Mouse (Mus musculus) myocyte (in vitro differentiated cells): ENCODE data around the gene H13. TPM values are rescaled to one million over a fixed set of nuclear protein-coding genes. Genes with fewer than 3 reads are reported as not detected.

Experiments
- H3K27me3 ChIP-seq: one replicate; pipeline ENCODE4 v1.6.1; 2011; ENCODE audit not compliant: control insufficient read depth, insufficient read depth, insufficient read length
- H3K36me3 ChIP-seq: one replicate; pipeline ENCODE4 v1.6.1; 2011; ENCODE audit not compliant: control insufficient read depth, insufficient read depth
- H3K4me2 ChIP-seq: one replicate; pipeline ENCODE4 v1.6.1; 2011; ENCODE audit warnings: low read depth, control low read depth
- H3K4me3 ChIP-seq: one replicate; pipeline ENCODE4 v1.5.1; 2011; ENCODE audit warnings: mild to moderate bottlenecking, control low read depth, moderate library complexity
- H3K79me2 ChIP-seq: one replicate; pipeline ENCODE4 v1.6.1; 2011; ENCODE audit not compliant: control insufficient read depth, insufficient read depth
- H3ac ChIP-seq: one replicate; pipeline ENCODE4 v1.6.1; 2011; ENCODE audit not compliant: control insufficient read depth, insufficient read length
- CEBPB ChIP-seq: IDR thresholded peaks from 2 replicates; pipeline ENCODE4 v1.6.1; 2011; ENCODE audit warnings: mild to moderate bottlenecking, moderate library complexity; ENCODE audit not compliant: poor library complexity, insufficient read depth, severe bottlenecking
- E2F4 ChIP-seq: IDR thresholded peaks from one replicate; pipeline ENCODE4 v1.6.1; 2011; ENCODE audit warnings: mild to moderate bottlenecking, control low read depth, moderate library complexity; ENCODE audit not compliant: insufficient read depth
- MAX ChIP-seq: IDR thresholded peaks from one replicate; pipeline ENCODE4 v1.6.1; 2011; ENCODE audit warnings: low read depth, mild to moderate bottlenecking, control low read depth
- MYOD1 ChIP-seq, 3 experiments: IDR thresholded peaks; one replicate each; pipeline ENCODE4 v1.6.1; 2011; ENCODE audit warnings: control low read depth in 2 of 3, low read depth in 2 of 3, mild to moderate bottlenecking in 2 of 3, moderate library complexity in 1 of 3; ENCODE audit not compliant: insufficient read length in 2 of 3, control insufficient read depth in 1 of 3
- MYOG ChIP-seq, 3 experiments: IDR thresholded peaks; one replicate each; pipeline ENCODE4 v1.6.1; 2011; ENCODE audit warnings: control low read depth in 2 of 3, low read depth in 2 of 3, mild to moderate bottlenecking in 2 of 3; ENCODE audit not compliant: insufficient read length in 2 of 3, control insufficient read depth in 1 of 3, insufficient read depth in 1 of 3
- POLR2A ChIP-seq: IDR thresholded peaks from one replicate; pipeline ENCODE4 v1.6.1; 2011; ENCODE audit warnings: low read depth, mild to moderate bottlenecking, control low read depth, moderate library complexity; ENCODE audit not compliant: insufficient read length
- POLR2AphosphoS2 ChIP-seq: IDR thresholded peaks from one replicate; pipeline ENCODE4 v1.6.1; 2011; ENCODE audit warnings: low read depth, control low read depth; ENCODE audit not compliant: insufficient read length
- REST ChIP-seq: IDR thresholded peaks from one replicate; pipeline ENCODE4 v1.6.1; 2011; ENCODE audit warnings: mild to moderate bottlenecking, control low read depth, moderate library complexity; ENCODE audit not compliant: insufficient read depth, insufficient read length
- SRF ChIP-seq: IDR thresholded peaks from one replicate; pipeline ENCODE4 v1.6.1; 2011; ENCODE audit warnings: low read depth; ENCODE audit not compliant: control insufficient read depth, insufficient read length
- TCF12 ChIP-seq: IDR thresholded peaks from one replicate; pipeline ENCODE4 v1.6.1; 2011; ENCODE audit warnings: mild to moderate bottlenecking, control low read depth; ENCODE audit not compliant: poor library complexity, insufficient read depth, severe bottlenecking
- TCF3 ChIP-seq: IDR thresholded peaks from one replicate; pipeline ENCODE4 v1.6.1; 2011; ENCODE audit warnings: low read depth, control low read depth; ENCODE audit not compliant: insufficient read length
- USF1 ChIP-seq: IDR thresholded peaks from one replicate; pipeline ENCODE4 v1.6.1; 2011; ENCODE audit warnings: low read depth, mild to moderate bottlenecking, control low read depth, moderate library complexity
- polyA plus RNA-seq: library from polyadenylated mRNA; unstranded; fragments of >200 nt; fragmentation: generic; extraction: Trizol; gene quantifications from one replicate; pipeline ENCODE4 v1.2.1, GENCODE M21; 2012; ENCODE audit warnings: missing spikeins

Gene H13
- polyA plus RNA-seq, 1 experiment, result 190 TPM

GRCm38 (mm10) chr2:152757478-152757877, 88.2 kb downstream of the H13 start:
- Histone ChIP-seq H3K4me2 (no peak overlapping the region), H3K27me3 (no peaks in the 10 kb centered on the region), H3K4me3 (no peak overlapping the region), H3ac (no peak overlapping the region), H3K79me2 (no peaks in the 10 kb centered on the region), H3K36me3 (no peaks in the 10 kb centered on the region)
- no peak for TF ChIP-seq REST
- TF ChIP-seq MAX, result no peak
- no peak for TF ChIP-seq MYOG (IDR thresholded peaks at IDR 0.05; ENCODE audit: control insufficient read depth in 1 of 3, insufficient read depth in 1 of 3, insufficient read length in 2 of 3, low read depth in 2 of 3)
- TF ChIP-seq MYOD1 (IDR thresholded peaks at IDR 0.05; ENCODE audit: control insufficient read depth in 1 of 3, insufficient read length in 2 of 3, low read depth in 2 of 3), result no peak
- no peak for TF ChIP-seq TCF12
- no peak for TF ChIP-seq SRF
- no peak for TF ChIP-seq CEBPB
- no peak for TF ChIP-seq E2F4
- no peak for TF ChIP-seq POLR2A
- no peak for TF ChIP-seq TCF3
- no peak for TF ChIP-seq USF1
- no peak for TF ChIP-seq POLR2AphosphoS2

Other genes starting within 250 kb of the H13 start
- not detected for gene Defb23, start 204.8 kb upstream of the H13 start, polyA plus RNA-seq
- not detected for gene Defb20, start 192.4 kb upstream of the H13 start, polyA plus RNA-seq
- gene Defb22, start 179.3 kb upstream of the H13 start, polyA plus RNA-seq, result not detected
- gene Defb26, start 157.8 kb upstream of the H13 start, polyA plus RNA-seq, result not detected
- gene Defb28, start 151.2 kb upstream of the H13 start, polyA plus RNA-seq, result not detected
- gene Defb29, start 129.4 kb upstream of the H13 start, polyA plus RNA-seq, result not detected
- not detected for gene Gm17416, start 100.1 kb upstream of the H13 start, polyA plus RNA-seq
- not detected for gene Defb21, start 96.7 kb upstream of the H13 start, polyA plus RNA-seq
- gene Defb19, start 89.1 kb upstream of the H13 start, polyA plus RNA-seq, result not detected
- 0.30 TPM for gene Defb45, start 70.1 kb upstream of the H13 start, polyA plus RNA-seq
- not detected for gene Defb36, start 65.1 kb upstream of the H13 start, polyA plus RNA-seq
- gene Defb25, start 46.4 kb upstream of the H13 start, polyA plus RNA-seq, result 8.8 TPM
- 28.3 TPM for gene Rem1, start 42.5 kb upstream of the H13 start, polyA plus RNA-seq
- gene Mcts2, start 17.6 kb downstream of the H13 start, polyA plus RNA-seq, result 27.0 TPM
- gene Id1, start 66.8 kb downstream of the H13 start, polyA plus RNA-seq, result 59.5 TPM
- gene Cox4i2, start 84.7 kb downstream of the H13 start, polyA plus RNA-seq, result not detected
- gene Bcl2l1, start 162.3 kb downstream of the H13 start, polyA plus RNA-seq, result 57.0 TPM
- gene Tpx2, start 178.5 kb downstream of the H13 start, polyA plus RNA-seq, result 26.3 TPM
- 8.2 TPM for gene Mylk2, start 241.9 kb downstream of the H13 start, polyA plus RNA-seq